Comparison of ENCODE assay signal across 9 mouse cellular contexts in the genomic region with DNA sequence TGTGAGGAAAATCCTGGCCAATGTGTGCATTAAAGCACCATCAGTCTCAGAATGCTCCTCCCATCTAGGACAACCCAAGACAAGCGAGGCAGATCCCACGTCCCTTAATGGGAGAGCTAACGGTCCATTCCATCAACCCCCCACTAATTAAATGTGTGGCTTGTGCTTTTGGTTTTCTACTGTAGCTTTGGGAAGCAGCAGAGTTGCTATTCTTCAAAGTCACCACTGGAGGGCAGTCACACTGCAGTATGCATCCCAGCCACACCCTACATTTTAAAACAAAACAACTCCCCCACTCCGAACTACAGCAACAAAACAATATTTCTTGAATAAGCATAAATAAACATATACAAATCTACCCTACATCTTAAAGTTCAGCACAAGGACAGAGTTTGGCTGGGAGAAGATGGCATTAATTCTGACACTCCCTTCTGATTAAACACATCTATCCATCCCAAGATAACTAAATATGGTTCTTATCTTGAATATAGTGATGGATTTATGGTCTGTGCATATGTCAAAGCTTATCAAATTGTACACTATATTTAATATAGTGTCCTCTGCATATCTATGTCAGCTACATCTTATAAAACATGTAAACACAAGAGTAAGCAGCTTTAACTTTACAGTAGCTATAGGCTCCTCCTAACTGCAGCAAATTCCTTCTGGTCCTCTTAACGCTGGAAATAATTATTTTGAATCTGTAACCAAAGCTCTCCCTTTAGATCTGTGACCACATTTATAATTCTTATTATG.
DNase-seq lines count a peak whose midpoint lies in the region; ATAC-seq and TF ChIP-seq lines count a peak whose summit lies in the region.
"Had no signal": no experiment of that assay in that cellular context is flagged by ENCODE, and none has a peak within 500 bp of the region (broad histone marks: within the 10 kb centered on the region; RNA-seq: fewer than 3 reads in every experiment).

No protein-coding gene starts in this region.

- no peaks in the 10 kb centered on the region for H3K36me3 ChIP-seq in C2C12 (ENCODE audit: control insufficient read depth, insufficient read depth)
- H3K36me3 ChIP-seq in midbrain, embryonic 15.5 days (replicated peaks), result no peaks in the 10 kb centered on the region
- H3K36me3 ChIP-seq: liver, embryonic 13.5 days had no signal

- H3K4me3 ChIP-seq in C2C12 (ENCODE audit: insufficient read depth, poor library complexity, severe bottlenecking), result no peak overlapping the region
- H3K4me3 ChIP-seq in midbrain, embryonic 15.5 days, result no peak overlapping the region
- H3K4me3 ChIP-seq: liver, embryonic 13.5 days had no signal

- no peaks in the 10 kb centered on the region for H3K9me3 ChIP-seq in midbrain, embryonic 15.5 days
- H3K9me3 ChIP-seq: liver, embryonic 13.5 days had no signal

- H3K27me3 ChIP-seq in C2C12 (ENCODE audit: control insufficient read depth, insufficient read depth, insufficient read length), result no peaks in the 10 kb centered on the region
- H3K27me3 ChIP-seq in midbrain, embryonic 15.5 days (replicated peaks), result no peaks in the 10 kb centered on the region
- H3K27me3 ChIP-seq: liver, embryonic 13.5 days had no signal

- ATAC-seq in midbrain, embryonic 15.5 days (replicated peaks), result peak; percentile 31; the same call in 1 of the 2 replicates

- no peaks in the 10 kb centered on the region for H3K79me3 ChIP-seq in C2C12 (ENCODE audit: low read depth)

- peak; percentile 40 for TF ChIP-seq CTCF in C2C12 (IDR thresholded peaks at IDR 0.05; ENCODE audit: control insufficient read depth, insufficient read depth, insufficient read length)

- H3K9ac ChIP-seq in midbrain, embryonic 15.5 days, result no peak overlapping the region
- H3K9ac ChIP-seq: liver, embryonic 13.5 days had no signal

- H3K4me1 ChIP-seq in midbrain, embryonic 15.5 days, result peaks cover 17% of the 10 kb centered on the region; the same call in 1 of the 2 replicates
- H3K4me1 ChIP-seq: liver, embryonic 13.5 days had no signal

- H3K79me2 ChIP-seq in C2C12 (ENCODE audit: control insufficient read depth, insufficient read depth), result no peaks in the 10 kb centered on the region

- H3ac ChIP-seq in C2C12 (ENCODE audit: control insufficient read depth, insufficient read length, low read depth), result no peak overlapping the region

- peak overlapping the region; percentile 50; the same call in 1 of the 2 replicates for H3K27ac ChIP-seq in midbrain, embryonic 15.5 days
- H3K27ac ChIP-seq: liver, embryonic 13.5 days had no signal

- H3K4me2 ChIP-seq in midbrain, embryonic 15.5 days, result no peak overlapping the region
- H3K4me2 ChIP-seq: liver, embryonic 13.5 days had no signal

- WGBS in midbrain, embryonic 15.5 days, result 7% methylated on average over 5 of the region's 5 CpGs

- peak; percentile 4 to 18 for DNase-seq in heart, adult 9 months (ENCODE audit: low spot score in 2 of 2)
- no peak for DNase-seq in heart, adult 8-10 months (ENCODE audit: low spot score)
- peak; percentile 19 for DNase-seq in c-Kit-positive CD71-negative TER-119-negative erythroid progenitor cells, embryonic 14.5 days (ENCODE audit: low read depth)
- peak; percentile 17 for DNase-seq in heart, postnatal 4 days
- no peak for DNase-seq in natural killer cell, adult 2 months (ENCODE audit: low spot score in 2 of 2)
- DNase-seq in thymus, adult 18-20 months, result no peak
- DNase-seq: liver, embryonic 13.5 days had no signal

TF ChIP-seq in C2C12, 6 proteins besides CTCF, POLR2A, EP300 and RAD21:
- TF ChIP-seq MYOG (IDR thresholded peaks at IDR 0.05; ENCODE audit: control insufficient read depth, extremely low read depth, insufficient read length) (no peak), MYOD1 (IDR thresholded peaks at IDR 0.05; ENCODE audit: control insufficient read depth, insufficient read length, low read depth) (no peak), FOSL1 (IDR thresholded peaks at IDR 0.05; ENCODE audit: insufficient read depth, low read length, poor library complexity, severe bottlenecking) (no peak), CEBPB (IDR thresholded peaks at IDR 0.05; ENCODE audit: low read depth) (no peak), USF1 (IDR thresholded peaks at IDR 0.05; ENCODE audit: low read depth) (no peak), MAX (IDR thresholded peaks at IDR 0.05) (no peak)

Comparison
In these comparisons a context has a peak if more than half of its experiments do, and no peak if none do; other contexts are left out.
1. DNase-seq: peak in heart, adult 9 months (2 of 2), c-Kit-positive CD71-negative TER-119-negative erythroid progenitor cells, embryonic 14.5 days (single experiment) and heart, postnatal 4 days (single experiment); none in heart, adult 8-10 months (single experiment), natural killer cell, adult 2 months (0 of 2) and thymus, adult 18-20 months (0 of 2).